Mouse (Mus musculus): ENCODE data around the gene Zfp719.

Gene Zfp719

GRCm38 (mm10) chr7:43579440-43580171, at the start of gene Zfp719:
Zfp719 (plus strand) TSS chr7:43579610.
- peak; percentile 66 to 83 for DNase-seq (ENCODE audit: low spot score in 2 of 2)

- DNase-seq (ENCODE audit: low spot score in 2 of 2), result no peak
These were observed 49.1 kb upstream of the Zfp719 start for GRCm38 (mm10) chr7:43530216-43530785.

GRCm38 (mm10) chr7:43532936-43533505, 46.4 kb upstream of the Zfp719 start:
- no peak for DNase-seq (ENCODE audit: low spot score in 2 of 2)

- DNase-seq (ENCODE audit: low spot score in 2 of 2), result no peak
These were observed 40.9 kb upstream of the Zfp719 start for GRCm38 (mm10) chr7:43538524-43538923.

- DNase-seq (ENCODE audit: low spot score in 2 of 2), result no peak
These were observed 35.0 kb upstream of the Zfp719 start, which contains the start of gene Cd33 for GRCm38 (mm10) chr7:43544225-43544977. Cd33 (minus strand) TSS chr7:43544428.

- no peak for DNase-seq (ENCODE audit: low spot score in 2 of 2)
These were observed 33.5 kb upstream of the Zfp719 start for GRCm38 (mm10) chr7:43545656-43546545.

- no peak for DNase-seq (ENCODE audit: low spot score in 2 of 2)
These were observed 31.7 kb upstream of the Zfp719 start for GRCm38 (mm10) chr7:43547666-43548065.

GRCm38 (mm10) chr7:43548206-43548605, 31.2 kb upstream of the Zfp719 start:
- DNase-seq (ENCODE audit: low spot score in 2 of 2), result no peak

- DNase-seq (ENCODE audit: low spot score in 2 of 2), result no peak
These were observed 26.3 kb upstream of the Zfp719 start for GRCm38 (mm10) chr7:43553153-43553552.

- no peak for DNase-seq (ENCODE audit: low spot score in 2 of 2)
These were observed 24.9 kb upstream of the Zfp719 start for GRCm38 (mm10) chr7:43554550-43554949.

- DNase-seq (ENCODE audit: low spot score in 2 of 2), result no peak
These were observed 24.1 kb upstream of the Zfp719 start for GRCm38 (mm10) chr7:43555351-43555750.

GRCm38 (mm10) chr7:43556901-43557300, 22.5 kb upstream of the Zfp719 start:
- no peak for DNase-seq (ENCODE audit: low spot score in 2 of 2)

GRCm38 (mm10) chr7:43562006-43562633, 17.3 kb upstream of the Zfp719 start, which contains the start of gene Zfp658:
Zfp658 (plus strand) TSS chr7:43562256.
- peak; percentile 69 to 83 for DNase-seq (ENCODE audit: low spot score in 2 of 2)

- peak in 1 of 2 experiments; percentile 23 for DNase-seq (ENCODE audit: low spot score in 2 of 2)
These were observed 16.7 kb upstream of the Zfp719 start for GRCm38 (mm10) chr7:43562651-43563070.

GRCm38 (mm10) chr7:43563300-43563699, 16.1 kb upstream of the Zfp719 start:
- DNase-seq (ENCODE audit: low spot score in 2 of 2), result no peak

GRCm38 (mm10) chr7:43571216-43571615, 8.2 kb upstream of the Zfp719 start:
- no peak for DNase-seq (ENCODE audit: low spot score in 2 of 2)

GRCm38 (mm10) chr7:43580526-43580925, 1.1 kb downstream of the Zfp719 start:
- no peak for DNase-seq (ENCODE audit: low spot score in 2 of 2)

GRCm38 (mm10) chr7:43584790-43585189, 5.4 kb downstream of the Zfp719 start:
- DNase-seq (ENCODE audit: low spot score in 2 of 2), result no peak

GRCm38 (mm10) chr7:43601884-43602283, 22.5 kb downstream of the Zfp719 start:
- DNase-seq (ENCODE audit: low spot score in 2 of 2), result no peak

- peak; percentile 36 to 55 for DNase-seq (ENCODE audit: low spot score in 2 of 2)
These were observed 27.7 kb downstream of the Zfp719 start, which contains the start of gene Zfp819 for GRCm38 (mm10) chr7:43606896-43607742. Zfp819 (plus strand) TSS chr7:43607169.

All from cerebellum, postnatal 4 days (tissue).